Mouse (Mus musculus): ENCODE data around the gene Tmem256. TPM values are rescaled to one million over a fixed set of nuclear protein-coding genes. Genes with fewer than 3 reads are reported as not detected.

Tmem256 gene
- polyA plus RNA-seq, 1 experiment: 224 TPM

- Histone ChIP-seq H3K4me3 (ENCODE audit: control insufficient read depth, insufficient read depth, low read length) (peak within 1 kb of the TSS; percentile 39), H3K27me3 (ENCODE audit: control insufficient read depth, insufficient read depth, low read length) (no peaks in the 10 kb centered on the region), H3K36me3 (ENCODE audit: control insufficient read depth, insufficient read depth, low read length) (peaks cover 28% of the 10 kb centered on the region), H3K4me1 (replicated peaks; ENCODE audit: control insufficient read depth, insufficient read depth, low read length) (peaks cover 19% of the 10 kb centered on the region), H3K27ac (ENCODE audit: control insufficient read depth, insufficient read depth, low read length) (peak within 1 kb of the TSS; percentile 10; the same call in 1 of the 2 replicates)
- peak; percentile 75 for TF ChIP-seq CTCF (IDR thresholded peaks at IDR 0.05; ENCODE audit: borderline replicate concordance, control insufficient read depth, extremely low read depth, insufficient read depth, low read length, poor library complexity)
- TF ChIP-seq POLR2A (IDR thresholded peaks at IDR 0.05; ENCODE audit: control insufficient read depth, extremely low read depth, insufficient read depth, low read length, poor library complexity): no peak
- DNase-seq: peak; percentile 70
- 1% methylated on average over 46 of the region's 46 CpGs for WGBS
These were observed 42.7 kb downstream of the Tmem256 start, which contains the start of gene Kctd11 for GRCm38 (mm10) chr11:69880853-69881603. Gene Kctd11 (minus strand): TSS chr11:69881406.

- Histone ChIP-seq H3K4me3 (ENCODE audit: control insufficient read depth, insufficient read depth, low read length) (0 out of 2 replicates have a peak overlapping the region, but pooled peaks have one; percentile 39), H3K27ac (ENCODE audit: control insufficient read depth, insufficient read depth, low read length) (peak overlapping the region; percentile 10; the same call in 1 of the 2 replicates), H3K27me3 (ENCODE audit: control insufficient read depth, insufficient read depth, low read length) (no peaks in the 10 kb centered on the region), H3K36me3 (ENCODE audit: control insufficient read depth, insufficient read depth, low read length) (peaks cover 38% of the 10 kb centered on the region), H3K4me1 (replicated peaks; ENCODE audit: control insufficient read depth, insufficient read depth, low read length) (peaks cover 19% of the 10 kb centered on the region)
- DNase-seq: no peak
- TF ChIP-seq CTCF (IDR thresholded peaks at IDR 0.05; ENCODE audit: borderline replicate concordance, control insufficient read depth, extremely low read depth, insufficient read depth, low read length, poor library complexity) (no peak), POLR2A (IDR thresholded peaks at IDR 0.05; ENCODE audit: control insufficient read depth, extremely low read depth, insufficient read depth, low read length, poor library complexity) (no peak)
- WGBS: 89% methylated on average over 21 of the region's 21 CpGs
These were observed 43.7 kb downstream of the Tmem256 start for GRCm38 (mm10) chr11:69881787-69882670.

GRCm38 (mm10) chr11:69883066-69883465, 44.8 kb downstream of the Tmem256 start:
- H3K27ac ChIP-seq (ENCODE audit: control insufficient read depth, insufficient read depth, low read length): no peak overlapping the region
- H3K4me3 ChIP-seq (ENCODE audit: control insufficient read depth, insufficient read depth, low read length): no peak overlapping the region
- no peak for TF ChIP-seq POLR2A (IDR thresholded peaks at IDR 0.05; ENCODE audit: control insufficient read depth, extremely low read depth, insufficient read depth, low read length, poor library complexity)
- TF ChIP-seq CTCF (IDR thresholded peaks at IDR 0.05; ENCODE audit: borderline replicate concordance, control insufficient read depth, extremely low read depth, insufficient read depth, low read length, poor library complexity): peak; percentile 38; the same call in 1 of the 2 replicates
- WGBS: 91% methylated on average over 4 of the region's 4 CpGs
- no peaks in the 10 kb centered on the region for H3K27me3 ChIP-seq (ENCODE audit: control insufficient read depth, insufficient read depth, low read length)
- H3K36me3 ChIP-seq (ENCODE audit: control insufficient read depth, insufficient read depth, low read length): peaks cover 49% of the 10 kb centered on the region
- peak; percentile 71 for DNase-seq
- peaks cover 19% of the 10 kb centered on the region for H3K4me1 ChIP-seq (replicated peaks; ENCODE audit: control insufficient read depth, insufficient read depth, low read length)

- H3K36me3 ChIP-seq (ENCODE audit: control insufficient read depth, insufficient read depth, low read length): peaks cover 54% of the 10 kb centered on the region
- H3K27me3 ChIP-seq (ENCODE audit: control insufficient read depth, insufficient read depth, low read length): no peaks in the 10 kb centered on the region
- WGBS: 95% methylated on average over 8 of the region's 8 CpGs
- no peak overlapping the region for H3K27ac ChIP-seq (ENCODE audit: control insufficient read depth, insufficient read depth, low read length)
- H3K4me3 ChIP-seq (ENCODE audit: control insufficient read depth, insufficient read depth, low read length): no peak overlapping the region
- no peak for TF ChIP-seq CTCF (IDR thresholded peaks at IDR 0.05; ENCODE audit: borderline replicate concordance, control insufficient read depth, extremely low read depth, insufficient read depth, low read length, poor library complexity)
- TF ChIP-seq POLR2A (IDR thresholded peaks at IDR 0.05; ENCODE audit: control insufficient read depth, extremely low read depth, insufficient read depth, low read length, poor library complexity): no peak
- no peak for DNase-seq
- peaks cover 19% of the 10 kb centered on the region for H3K4me1 ChIP-seq (replicated peaks; ENCODE audit: control insufficient read depth, insufficient read depth, low read length)
These were observed 45.3 kb downstream of the Tmem256 start for GRCm38 (mm10) chr11:69883527-69884151.

DNA sequence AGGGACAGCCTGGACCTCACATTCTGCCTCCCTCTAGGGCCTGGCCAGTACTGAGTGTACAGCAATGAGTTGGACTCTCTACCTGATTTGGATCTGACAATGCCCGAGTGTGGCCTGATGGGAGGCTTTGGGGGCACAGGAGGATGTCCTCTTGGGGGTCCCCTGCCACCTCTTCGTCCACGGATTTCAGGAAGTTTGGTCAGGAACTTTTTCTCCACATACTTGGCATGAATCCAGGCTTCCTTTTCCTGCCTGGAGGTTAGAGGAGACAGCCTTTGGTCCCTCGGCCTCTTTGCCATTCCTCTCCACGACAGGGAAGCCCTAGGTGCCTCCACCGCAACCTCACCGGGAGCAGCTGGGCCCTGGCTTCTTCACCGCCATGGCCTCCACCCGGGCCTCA, 45.9 kb downstream of the Tmem256 start:
- TF ChIP-seq POLR2A (IDR thresholded peaks at IDR 0.05; ENCODE audit: control insufficient read depth, extremely low read depth, insufficient read depth, low read length, poor library complexity) (no peak), CTCF (IDR thresholded peaks at IDR 0.05; ENCODE audit: borderline replicate concordance, control insufficient read depth, extremely low read depth, insufficient read depth, low read length, poor library complexity) (no peak)

DNA sequence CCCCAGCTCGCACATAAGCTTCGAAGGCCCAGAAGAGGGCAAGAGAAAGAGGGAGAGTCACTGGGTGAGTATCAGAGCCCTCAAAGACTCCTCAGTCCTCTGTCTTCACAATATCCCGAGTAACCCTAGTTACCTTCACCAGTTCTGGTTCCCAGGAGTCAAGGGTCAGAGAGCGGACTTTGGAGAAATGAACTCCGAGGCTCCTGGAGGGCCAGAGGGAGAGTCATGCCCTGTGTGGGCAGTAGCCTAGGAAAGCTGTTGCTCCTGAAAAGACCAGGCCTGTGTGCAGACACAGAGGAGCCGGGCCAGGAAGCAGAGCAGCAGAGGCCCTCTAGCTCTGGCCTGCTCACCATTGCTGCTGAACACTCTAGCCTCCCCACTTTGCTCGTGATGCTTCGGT, 46.3 kb downstream of the Tmem256 start:
- WGBS: 97% methylated on average over 8 of the region's 8 CpGs
- TF ChIP-seq CTCF (IDR thresholded peaks at IDR 0.05; ENCODE audit: borderline replicate concordance, control insufficient read depth, extremely low read depth, insufficient read depth, low read length, poor library complexity) (no peak), POLR2A (IDR thresholded peaks at IDR 0.05; ENCODE audit: control insufficient read depth, extremely low read depth, insufficient read depth, low read length, poor library complexity) (no peak)
- Histone ChIP-seq H3K36me3 (ENCODE audit: control insufficient read depth, insufficient read depth, low read length) (peaks cover 64% of the 10 kb centered on the region), H3K27ac (ENCODE audit: control insufficient read depth, insufficient read depth, low read length) (no peak overlapping the region), H3K27me3 (ENCODE audit: control insufficient read depth, insufficient read depth, low read length) (no peaks in the 10 kb centered on the region), H3K4me3 (ENCODE audit: control insufficient read depth, insufficient read depth, low read length) (no peak overlapping the region), H3K4me1 (replicated peaks; ENCODE audit: control insufficient read depth, insufficient read depth, low read length) (peaks cover 19% of the 10 kb centered on the region)
- DNase-seq: no peak

More for the DNA sequence above, 45.9 kb downstream of the Tmem256 start:
- DNase-seq: no peak
- peaks cover 19% of the 10 kb centered on the region for H3K4me1 ChIP-seq (replicated peaks; ENCODE audit: control insufficient read depth, insufficient read depth, low read length)
- H3K36me3 ChIP-seq (ENCODE audit: control insufficient read depth, insufficient read depth, low read length): peaks cover 60% of the 10 kb centered on the region
- H3K27ac ChIP-seq (ENCODE audit: control insufficient read depth, insufficient read depth, low read length): no peak overlapping the region
- no peak overlapping the region for H3K4me3 ChIP-seq (ENCODE audit: control insufficient read depth, insufficient read depth, low read length)
- 89% methylated on average over 9 of the region's 9 CpGs for WGBS
- no peaks in the 10 kb centered on the region for H3K27me3 ChIP-seq (ENCODE audit: control insufficient read depth, insufficient read depth, low read length)

Measured in thymus, adult 2 months (tissue).